ENCODE assay signal across 7 mouse cellular contexts in genomic region chr4:106317179-106318055, GRCm38 (mm10). TPM values are rescaled to one million over a fixed set of nuclear protein-coding genes. Genes with fewer than 3 reads are reported as not detected.
DNase-seq lines count a peak whose midpoint lies in the region; ATAC-seq lines count a peak whose summit lies in the region.

No protein-coding gene starts in this region.

- H3K9me3 ChIP-seq in megakaryocyte, embryonic 14.5 days = no peaks in the 10 kb centered on the region
- H3K9me3 ChIP-seq in embryonic facial prominence, embryonic 10.5 days = no peaks in the 10 kb centered on the region
- H3K9me3 ChIP-seq in hindbrain, embryonic 12.5 days (replicated peaks) = no peaks in the 10 kb centered on the region

- peak overlapping the region; percentile 71 for H3K4me2 ChIP-seq in hindbrain, embryonic 12.5 days (replicated peaks)

- peak overlapping the region; percentile 99 for H3K4me3 ChIP-seq in megakaryocyte, embryonic 14.5 days (replicated peaks)
- peak overlapping the region; percentile 94 for H3K4me3 ChIP-seq in embryonic facial prominence, embryonic 10.5 days
- peak overlapping the region; percentile 96 for H3K4me3 ChIP-seq in hindbrain, embryonic 12.5 days

- H3K4me1 ChIP-seq in megakaryocyte, embryonic 14.5 days = peaks cover 80% of the 10 kb centered on the region
- peaks cover 40% of the 10 kb centered on the region for H3K4me1 ChIP-seq in embryonic facial prominence, embryonic 10.5 days
- peaks cover 26% of the 10 kb centered on the region for H3K4me1 ChIP-seq in hindbrain, embryonic 12.5 days

- DNase-seq in adrenal gland, postnatal 25 days = peak; percentile 14
- DNase-seq in embryonic facial prominence, embryonic 10.5 days (ENCODE audit: low spot score) = peak; percentile 23
- DNase-seq in gastrocnemius, adult 18-20 months (ENCODE audit: low spot score) = no peak

- 20% methylated on average over 19 of the region's 19 CpGs for WGBS in embryonic facial prominence, embryonic 10.5 days
- WGBS in hindbrain, embryonic 12.5 days = 21% methylated on average over 19 of the region's 19 CpGs

- H3K36me3 ChIP-seq in megakaryocyte, embryonic 14.5 days (replicated peaks; ENCODE audit: low read length) = peaks cover 24% of the 10 kb centered on the region
- H3K36me3 ChIP-seq in embryonic facial prominence, embryonic 10.5 days (replicated peaks) = peaks cover 7% of the 10 kb centered on the region; the same call in 1 of the 2 replicates
- H3K36me3 ChIP-seq in hindbrain, embryonic 12.5 days = no peaks in the 10 kb centered on the region

- ATAC-seq in megakaryocyte, adult 5-6 weeks (ENCODE audit: poor library complexity, severe bottlenecking) = no peak
- ATAC-seq in hindbrain, embryonic 12.5 days (ENCODE audit: low FRiP score) = no peak
- 0 out of 2 replicates have a peak, but pooled peaks have one; percentile 4 for ATAC-seq in megakaryocyte progenitor cell, adult 5-6 weeks (replicated peaks; ENCODE audit: poor library complexity)

- H3K27me3 ChIP-seq in megakaryocyte, embryonic 14.5 days (replicated peaks) = no peaks in the 10 kb centered on the region
- no peaks in the 10 kb centered on the region for H3K27me3 ChIP-seq in embryonic facial prominence, embryonic 10.5 days (replicated peaks; ENCODE audit: low read depth, poor library complexity, severe bottlenecking)
- H3K27me3 ChIP-seq in hindbrain, embryonic 12.5 days = no peaks in the 10 kb centered on the region

- H3K9ac ChIP-seq in hindbrain, embryonic 12.5 days = peak overlapping the region; percentile 95

- peak overlapping the region; percentile 99 for H3K27ac ChIP-seq in embryonic facial prominence, embryonic 10.5 days (replicated peaks)
- H3K27ac ChIP-seq in hindbrain, embryonic 12.5 days = peak overlapping the region; percentile 97

RNA-seq across cellular contexts. Expression of gene Usp24, which starts 1.4 kb away (rescaled TPM):
- 11.0 and 19.5 TPM in 2 replicates for polyA plus RNA-seq in megakaryocyte, embryonic 14.5 days (2012; ENCODE audit: insufficient read depth, low replicate concordance)
- 15.5 and 16.3 TPM in 2 replicates for total RNA-seq in megakaryocyte, adult 5-6 weeks (2015)
- total RNA-seq in megakaryocyte, adult 5-6 weeks (2017) = 17.1 and 19.1 TPM in 2 replicates
- total RNA-seq in adrenal gland, postnatal 25 days (2021) = 41.1 and 46.0 TPM in 2 replicates
- polyA plus RNA-seq in embryonic facial prominence, embryonic 10.5 days (2016; fragmentation: Nextera tagmentation; extraction: Ambion mirVana) = 7.3 and 7.8 TPM in 2 replicates
- 10.8 and 12.7 TPM in 2 replicates for polyA plus RNA-seq in hindbrain, embryonic 12.5 days (2016; fragmentation: Nextera tagmentation; extraction: Ambion mirVana)
- 28.6 and 38.1 TPM in 2 replicates for total RNA-seq in megakaryocyte progenitor cell, adult 5-6 weeks (2015)
- total RNA-seq in megakaryocyte progenitor cell, adult 5-6 weeks (2017) = 30.9 and 41.6 TPM in 2 replicates
- 10 to 100 TPM; 61.6 to 71.1 TPM for total RNA-seq in gastrocnemius, adult 18-20 months (2021)
